Mouse (Mus musculus) telencephalon, adult 2 months (tissue): ENCODE data around the gene Sirt3.
A peak's percentile ranks its signal among the peaks of the same experiment; 100 is the strongest.

Source experiments
- DNase-seq: peaks from one replicate; pipeline ENCODE4 v3.0.0-alpha.2; 2011; ENCODE audit warnings: low read depth, low spot score

The Sirt3 gene

GRCm38 (mm10) chr7:140848591-140848990 is 33.5 kb downstream of the Sirt3 start:
- no peak for DNase-seq

- DNase-seq = no peak
These were observed 34.1 kb downstream of the Sirt3 start, which contains the start of gene Odf3 for GRCm38 (mm10) chr7:140847755-140848580. Gene Odf3, plus strand, starts transcription at chr7:140847805.

- no peak for DNase-seq
These were observed 35.4 kb downstream of the Sirt3 start for GRCm38 (mm10) chr7:140846676-140847075.

- DNase-seq = no peak
These were observed 36.4 kb downstream of the Sirt3 start for GRCm38 (mm10) chr7:140845683-140846082.

- DNase-seq = peak; percentile 68
These were observed 37.0 kb downstream of the Sirt3 start, which contains the start of gene Scgb1c1 for GRCm38 (mm10) chr7:140844905-140845665. Gene Scgb1c1, plus strand, starts transcription at chr7:140845547.

GRCm38 (mm10) chr7:140843806-140844205 is 38.3 kb downstream of the Sirt3 start:
- DNase-seq = no peak

GRCm38 (mm10) chr7:140840750-140841735 is 41.1 kb downstream of the Sirt3 start:
- peak; percentile 41 for DNase-seq

GRCm38 (mm10) chr7:140839556-140839955 is 42.6 kb downstream of the Sirt3 start:
- DNase-seq = no peak

- peak; percentile 60 for DNase-seq
These were observed 45.6 kb downstream of the Sirt3 start for GRCm38 (mm10) chr7:140836243-140837115.

GRCm38 (mm10) chr7:140835758-140836087 is 46.4 kb downstream of the Sirt3 start:
- DNase-seq = no peak

GRCm38 (mm10) chr7:140834968-140835757 is 46.9 kb downstream of the Sirt3 start, which contains the start of gene Urah:
Gene Urah, plus strand, starts transcription at chr7:140835018.
- DNase-seq = no peak

GRCm38 (mm10) chr7:140833341-140833740 is 48.8 kb downstream of the Sirt3 start:
- no peak for DNase-seq

GRCm38 (mm10) chr7:140831447-140831846 is 50.7 kb downstream of the Sirt3 start:
- no peak for DNase-seq

GRCm38 (mm10) chr7:140828171-140828881 is 53.8 kb downstream of the Sirt3 start:
- DNase-seq = peak; percentile 91

GRCm38 (mm10) chr7:140822731-140823130 is 59.4 kb downstream of the Sirt3 start:
- DNase-seq = no peak

GRCm38 (mm10) chr7:140821653-140822329 is 60.3 kb downstream of the Sirt3 start, which contains the start of gene Zfp941:
Gene Zfp941, minus strand, starts transcription at chr7:140822178.
- DNase-seq = peak; percentile 78

- no peak for DNase-seq
These were observed 60.8 kb downstream of the Sirt3 start for GRCm38 (mm10) chr7:140821305-140821652.

- no peak for DNase-seq
These were observed 61.9 kb downstream of the Sirt3 start for GRCm38 (mm10) chr7:140820173-140820572.
